Mouse (Mus musculus) right cerebral cortex, adult 2 months (tissue): ENCODE results near the gene Cog2.

ENCODE experiments used
- DNase-seq, 2 experiments: peaks; one replicate each; pipeline ENCODE4 v3.0.0; 2021 to 2022; ENCODE audit warnings: low spot score in 2 of 2

The Cog2 gene

GRCm38 (mm10) chr8:124516525-124516924, 4.0 kb upstream of the Cog2 start:
- DNase-seq = peak; percentile 75 to 79

GRCm38 (mm10) chr8:124517142-124517541, 3.4 kb upstream of the Cog2 start:
- no peak for DNase-seq

- no peak for DNase-seq
Observed at GRCm38 (mm10) chr8:124521946-124522345, 1.4 kb downstream of the Cog2 start.

DNA sequence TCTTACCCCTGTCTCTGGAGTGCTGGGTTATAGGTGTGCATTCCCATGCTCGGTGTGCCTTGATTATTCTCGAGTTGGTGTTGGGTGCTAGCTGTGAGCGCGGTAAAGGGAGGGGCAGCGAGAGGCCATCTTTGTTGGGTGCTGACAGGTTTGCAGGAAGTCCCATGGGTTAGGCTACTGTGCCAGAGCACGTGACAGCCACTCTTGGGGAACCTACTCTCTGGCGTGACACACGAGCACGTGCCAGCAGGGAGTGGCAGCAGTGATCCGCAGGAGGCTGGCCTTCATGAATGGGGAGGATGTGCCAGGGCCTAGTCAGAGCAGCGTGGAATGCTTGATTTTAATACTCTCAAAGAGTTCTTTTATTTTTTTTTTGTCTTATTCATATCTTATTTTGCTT, 5.7 kb downstream of the Cog2 start:
- DNase-seq = no peak

- DNase-seq = no peak
Observed at GRCm38 (mm10) chr8:124530076-124530475, 9.5 kb downstream of the Cog2 start.

GRCm38 (mm10) chr8:124530556-124530955, 10.0 kb downstream of the Cog2 start:
- DNase-seq = peak; percentile 53 to 56

- DNase-seq = no peak
Observed at GRCm38 (mm10) chr8:124530996-124531395, 10.4 kb downstream of the Cog2 start.

DNA sequence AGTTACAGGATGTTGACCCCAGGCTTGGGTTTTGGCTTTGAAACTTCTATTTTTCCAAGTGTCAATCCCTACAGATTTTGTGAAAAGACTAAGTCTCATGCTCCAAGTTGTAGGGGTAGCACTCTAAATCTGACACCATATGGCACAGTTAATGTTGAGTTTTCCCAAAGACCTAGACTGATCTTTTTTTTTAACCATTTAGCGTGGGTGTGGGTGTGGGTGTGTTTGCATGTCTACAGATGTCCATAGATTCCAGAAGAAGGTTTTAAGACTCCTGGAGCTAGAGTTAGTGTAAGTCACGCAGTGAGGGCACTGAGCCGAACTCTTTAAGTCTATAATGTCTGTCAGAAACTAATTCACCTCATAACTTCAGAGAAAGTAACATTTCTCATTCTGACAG, 12.1 kb downstream of the Cog2 start:
- DNase-seq = no peak

- DNase-seq = no peak
Observed at GRCm38 (mm10) chr8:124535451-124535850, 14.9 kb downstream of the Cog2 start.

- no peak for DNase-seq
Observed at GRCm38 (mm10) chr8:124540906-124541305, 20.3 kb downstream of the Cog2 start.

GRCm38 (mm10) chr8:124542001-124542400, 21.4 kb downstream of the Cog2 start:
- no peak for DNase-seq

DNA sequence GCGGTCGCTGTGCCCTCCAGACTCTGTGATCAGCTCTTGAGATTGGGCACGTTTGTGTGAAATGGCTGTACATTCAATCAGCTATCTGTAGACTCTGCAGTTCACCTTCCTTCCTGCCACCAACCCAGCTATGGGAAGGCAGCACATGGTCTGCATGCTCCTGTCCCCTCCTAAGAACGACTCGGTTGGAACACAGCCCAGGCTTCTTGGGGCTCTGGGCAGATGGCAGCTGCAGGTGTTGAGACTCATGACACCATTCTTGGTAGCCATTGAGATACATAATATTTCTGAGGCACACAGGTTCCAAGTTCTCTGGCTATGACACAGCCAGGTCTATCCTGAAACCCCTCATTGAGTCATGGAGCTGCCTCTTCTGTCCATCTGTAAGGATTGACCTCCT, 22.7 kb downstream of the Cog2 start:
- DNase-seq = no peak

GRCm38 (mm10) chr8:124546371-124546770, 25.8 kb downstream of the Cog2 start:
- no peak for DNase-seq

GRCm38 (mm10) chr8:124546815-124547214, 26.2 kb downstream of the Cog2 start:
- peak in 1 of 2 experiments; percentile 40 for DNase-seq

DNA sequence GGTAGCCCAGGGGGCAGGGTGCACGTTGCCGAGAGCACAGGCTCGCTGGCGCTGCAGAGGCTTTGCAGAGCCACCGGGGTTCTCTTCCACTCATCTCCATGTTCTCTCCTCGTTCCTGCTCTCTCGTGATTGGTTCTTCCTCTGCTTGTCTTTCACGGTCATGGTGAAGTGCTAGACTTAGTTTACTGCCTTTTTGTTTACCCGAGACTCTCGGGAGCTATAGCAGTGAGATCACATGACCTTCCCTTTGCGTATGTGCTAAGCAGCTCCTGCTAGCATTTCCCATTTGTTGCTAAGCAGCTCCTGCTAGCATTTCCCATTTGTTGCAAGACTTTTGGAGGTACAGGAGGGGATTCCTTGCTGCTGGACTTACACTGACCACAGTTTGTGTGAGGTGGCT, 26.7 kb downstream of the Cog2 start:
- DNase-seq = no peak

DNA sequence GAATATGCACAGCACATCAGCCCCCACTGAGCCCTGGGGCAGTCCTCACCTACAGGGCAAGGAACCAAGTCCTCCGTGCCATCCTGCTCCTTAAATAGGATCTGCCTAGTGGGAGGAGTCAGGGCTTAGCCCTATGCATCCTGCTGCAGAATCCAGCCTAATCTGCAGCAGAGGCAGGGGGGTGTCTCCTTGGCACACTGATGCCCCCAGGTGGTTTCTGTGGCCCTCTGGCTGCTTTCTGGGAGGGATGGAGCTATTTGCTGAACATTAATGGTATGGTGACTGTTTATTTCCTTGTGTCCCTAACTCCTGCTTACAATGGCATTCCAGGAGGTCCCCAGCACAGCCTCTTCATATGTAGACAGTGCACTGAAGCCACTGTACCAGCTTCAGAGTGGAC, 27.6 kb downstream of the Cog2 start:
- no peak for DNase-seq

DNA sequence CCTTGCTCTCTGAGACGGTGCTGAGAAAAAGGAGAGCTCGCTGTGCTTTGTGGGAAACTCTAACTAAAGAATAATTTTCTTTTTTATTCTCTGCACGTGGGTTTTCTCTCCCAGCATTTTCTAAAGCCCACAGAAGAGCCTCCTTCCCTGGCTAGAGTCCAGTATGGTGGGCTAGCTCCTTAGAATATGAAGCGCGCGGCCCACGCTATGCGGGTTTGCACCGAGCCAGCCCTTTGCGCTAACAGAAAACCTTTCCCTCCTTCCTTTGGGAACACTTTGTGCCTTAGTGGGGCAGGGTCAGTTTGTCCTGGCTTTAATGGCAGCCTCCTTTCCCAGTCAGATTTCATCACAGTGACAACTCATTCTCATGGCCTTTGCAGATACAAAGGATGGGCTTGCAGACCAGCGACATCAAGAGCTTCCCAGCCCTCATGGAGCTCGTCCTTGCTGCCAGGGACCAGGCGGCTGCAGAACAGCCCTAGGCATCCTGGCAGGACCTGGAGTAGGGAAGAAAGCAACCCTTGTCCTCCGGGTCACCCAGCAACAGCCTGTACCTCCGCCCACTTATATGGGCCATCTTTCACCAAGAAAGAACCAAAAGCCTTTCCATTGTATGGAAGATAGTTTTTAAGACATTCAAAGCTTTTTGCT, 30.6 kb downstream of the Cog2 start:
- no peak for DNase-seq

DNA sequence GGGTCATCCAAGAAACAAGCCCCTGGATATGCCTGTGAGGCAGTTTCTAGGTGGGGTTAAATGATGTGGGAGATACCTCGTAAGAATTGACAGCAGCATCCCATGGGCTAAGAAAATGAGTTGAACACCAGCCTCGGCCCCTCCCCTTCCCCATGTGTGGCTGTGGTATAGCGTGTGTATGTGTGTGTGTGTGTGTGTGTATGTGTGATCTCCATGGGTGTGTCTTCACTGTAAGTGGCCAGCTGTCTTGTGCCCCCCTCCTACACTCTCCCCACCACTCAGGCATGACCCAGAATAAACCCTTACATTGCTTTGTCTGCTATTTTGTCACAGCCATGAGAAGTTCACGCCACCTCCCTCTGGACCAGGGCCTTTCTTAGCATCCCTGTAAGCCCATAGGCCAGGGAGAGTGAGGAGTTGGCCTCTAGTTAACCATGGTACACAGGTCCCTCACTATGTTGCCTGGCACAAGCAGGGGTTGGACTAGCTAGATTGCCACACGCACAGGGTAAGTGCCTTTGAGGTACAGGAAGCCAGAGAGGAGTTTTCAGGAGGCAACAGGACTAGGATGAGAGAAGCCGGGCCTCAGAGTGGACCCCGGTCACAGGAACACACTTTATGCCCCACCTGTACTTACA, 34.7 kb downstream of the Cog2 start:
- DNase-seq = no peak

- no peak for DNase-seq
Observed at GRCm38 (mm10) chr8:124556164-124556563, 35.6 kb downstream of the Cog2 start.

DNA sequence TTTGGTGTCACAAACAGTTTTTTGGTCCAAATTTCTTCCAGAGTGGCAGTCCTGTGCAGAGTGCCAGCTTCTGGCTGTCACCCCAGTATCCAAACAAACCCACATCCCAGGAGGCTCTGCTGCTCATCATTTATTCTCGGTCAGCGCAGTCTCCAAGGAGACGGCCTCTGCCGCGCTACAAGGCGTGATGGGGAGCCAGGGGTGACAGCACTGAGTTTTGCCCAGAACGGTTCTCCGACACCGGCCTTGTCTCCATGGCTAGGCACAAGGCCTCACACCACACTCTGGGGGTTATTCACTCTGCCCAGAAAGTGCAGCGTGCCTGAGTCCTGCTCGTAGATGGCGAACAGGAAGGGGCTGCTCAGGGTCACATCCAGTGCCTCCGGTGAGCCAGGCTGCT, 36.1 kb downstream of the Cog2 start:
- peak; percentile 53 to 59 for DNase-seq

DNA sequence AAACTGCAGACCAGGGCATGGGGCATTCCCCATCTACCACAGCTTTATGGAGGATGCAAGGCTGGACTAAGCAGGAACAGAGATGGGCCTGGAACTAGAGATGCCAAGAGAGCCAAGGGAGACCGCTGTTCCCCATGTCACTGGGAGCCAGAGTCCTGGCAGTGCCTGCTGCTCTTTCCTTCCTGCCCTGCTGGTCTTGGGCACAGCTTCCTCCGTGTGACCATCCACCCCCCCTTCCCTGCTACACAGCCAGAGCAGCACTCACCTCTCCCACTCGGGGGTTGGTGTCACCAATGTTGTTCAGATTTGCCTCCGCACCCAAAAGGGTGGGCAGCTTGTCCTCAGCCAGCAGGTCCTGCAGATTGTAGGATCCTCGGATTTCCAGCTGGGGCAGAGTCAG, 36.9 kb downstream of the Cog2 start:
- no peak for DNase-seq

GRCm38 (mm10) chr8:124567126-124567525, 46.6 kb downstream of the Cog2 start:
- no peak for DNase-seq

- DNase-seq = peak in 1 of 2 experiments; percentile 3
Observed at GRCm38 (mm10) chr8:124567584-124567983, 47.0 kb downstream of the Cog2 start.

GRCm38 (mm10) chr8:124569100-124569499, 48.5 kb downstream of the Cog2 start:
- DNase-seq = peak; percentile 31 to 62
